Mouse (Mus musculus): ENCODE results near the gene Pask.

Pask gene

DNA sequence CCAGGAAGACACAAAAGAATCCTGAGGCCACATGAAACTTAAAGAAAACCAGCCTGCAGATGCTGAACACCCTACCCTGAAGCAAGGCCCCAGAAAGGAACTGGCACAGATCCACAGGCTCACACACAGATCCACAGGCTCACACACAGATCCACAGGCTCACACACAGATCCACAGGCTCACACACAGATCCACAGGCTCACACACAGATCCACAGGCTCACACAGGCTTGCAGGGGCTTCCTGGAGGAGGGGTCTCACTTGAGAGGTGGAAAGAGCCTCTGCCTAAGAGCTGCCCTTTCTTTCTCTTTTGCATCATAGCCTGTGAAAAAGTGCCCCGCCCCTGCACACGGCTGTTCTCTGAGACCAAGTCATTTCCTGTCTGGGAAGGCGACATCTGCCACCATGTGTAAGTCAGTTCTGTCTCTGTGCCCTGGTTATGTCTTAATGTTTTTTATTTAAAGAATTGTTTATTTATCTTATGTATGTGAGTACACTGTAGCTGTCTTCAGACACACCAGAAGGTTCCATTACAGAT is 53.5 kb downstream of the Pask start:
- DNase-seq (ENCODE audit: low read depth), result no peak

GRCm38 (mm10) chr1:93277041-93277440 is 66.2 kb downstream of the Pask start:
- no peak for DNase-seq (ENCODE audit: low read depth)

DNA sequence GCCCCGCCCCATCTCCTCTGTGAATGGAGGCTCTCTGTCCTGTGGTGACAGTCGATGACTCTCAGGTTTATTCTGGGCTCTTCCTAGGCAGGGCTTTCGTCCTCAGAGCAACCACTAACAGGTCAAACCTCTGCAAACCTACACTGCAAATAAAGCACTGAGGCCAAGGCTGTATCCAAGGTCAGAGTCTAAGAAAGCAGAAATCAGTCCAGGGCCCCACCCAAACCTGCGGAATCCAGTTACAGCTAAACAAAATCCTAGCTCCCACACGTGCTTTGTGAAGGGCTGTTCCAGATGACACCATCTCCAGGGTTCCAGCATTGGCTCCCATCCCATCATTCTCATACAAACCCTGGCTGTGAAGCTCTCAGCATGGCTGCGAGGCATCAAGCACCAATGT is 67.7 kb downstream of the Pask start:
- peak; percentile 44 for DNase-seq (ENCODE audit: low read depth)

GRCm38 (mm10) chr1:93272409-93272821 is 70.9 kb downstream of the Pask start:
- peak; percentile 67 for DNase-seq (ENCODE audit: low read depth)

GRCm38 (mm10) chr1:93271751-93272150 is 71.5 kb downstream of the Pask start:
- no peak for DNase-seq (ENCODE audit: low read depth)

GRCm38 (mm10) chr1:93270516-93271240 is 72.6 kb downstream of the Pask start:
- no peak for DNase-seq (ENCODE audit: low read depth)

- no peak for DNase-seq (ENCODE audit: low read depth)
Measured at GRCm38 (mm10) chr1:93268246-93268645, 75.0 kb downstream of the Pask start.

DNA sequence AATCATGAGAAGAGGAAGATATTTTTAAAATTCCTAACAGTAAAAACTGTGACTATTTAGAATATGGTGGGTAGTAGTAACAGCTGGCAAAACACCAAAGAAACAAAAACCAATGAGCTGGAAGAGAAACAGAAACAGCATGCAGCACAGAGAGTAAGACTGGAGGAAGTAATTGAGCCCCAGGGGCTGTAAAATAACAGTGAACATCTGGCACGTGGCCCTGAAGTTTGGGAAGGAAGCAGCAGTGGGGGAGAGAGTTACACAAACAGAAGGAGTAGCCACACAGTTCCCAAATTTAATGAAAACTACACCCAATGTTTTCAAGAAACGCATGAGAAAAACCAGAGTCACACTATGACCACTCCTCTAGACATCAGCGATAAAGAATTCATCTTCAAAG is 76.1 kb downstream of the Pask start:
- peak; percentile 61 for DNase-seq (ENCODE audit: low read depth)

Measured in NIH3T3 (cell line).